Mouse (Mus musculus): ENCODE data around the gene Wsb2. TPM values are rescaled to one million over a fixed set of nuclear protein-coding genes. Genes with fewer than 3 reads are reported as not detected.
"Not testable (repeated sequence)": the region's sequence is repeated elsewhere in the genome, so short reads cannot be mapped to it uniquely, and the experiment has no call there.

The Wsb2 gene
- polyA plus RNA-seq, 2 experiments: 14.1 to 15.3 TPM

GRCm38 (mm10) chr5:117373418-117373817 lies 16.3 kb downstream of the Wsb2 start:
- no peak for TF ChIP-seq EP300 (IDR thresholded peaks at IDR 0.05; ENCODE audit: low read depth)
- no peak for TF ChIP-seq CTCF (IDR thresholded peaks at IDR 0.05; ENCODE audit: low read depth)
- Histone ChIP-seq H3K4me2 (ENCODE audit: low read depth) (no peak overlapping the region), H3K36me3 (replicated peaks; ENCODE audit: control insufficient read depth, insufficient read depth, low read depth) (no peaks in the 10 kb centered on the region; the same call in 1 of the 2 replicates), H3K4me1 (replicated peaks; ENCODE audit: control insufficient read depth in 2 of 2, insufficient read depth in 2 of 2, low read length in 1 of 2) (no peaks in the 10 kb centered on the region), H3K9me3 (ENCODE audit: control insufficient read depth, low read length) (no peaks in the 10 kb centered on the region), H3K27ac (no peak overlapping the region), H3K4me3 (ENCODE audit: insufficient read depth in 1 of 2, low read depth in 2 of 2, low read length in 2 of 2) (no peak overlapping the region), H3K27me3 (ENCODE audit: control insufficient read depth, insufficient read depth, low read length) (no peaks in the 10 kb centered on the region), H3K9ac (replicated peaks) (no peak overlapping the region)
- DNase-seq (ENCODE audit: low read depth in 3 of 3, low spot score in 3 of 3): no peak
- no peak for ATAC-seq (ENCODE audit: insufficient read depth)
- WGBS (ENCODE audit: insufficient replicate concordance): 77% methylated on average over 9 of the region's 9 CpGs

GRCm38 (mm10) chr5:117374372-117375049 lies 17.4 kb downstream of the Wsb2 start:
- H3K4me2 ChIP-seq (ENCODE audit: low read depth): no peak overlapping the region
- WGBS (ENCODE audit: insufficient replicate concordance): 70% methylated on average over 7 of the region's 7 CpGs
- TF ChIP-seq CTCF (IDR thresholded peaks at IDR 0.05; ENCODE audit: low read depth) (no peak), EP300 (IDR thresholded peaks at IDR 0.05; ENCODE audit: low read depth) (no peak)
- H3K27me3 ChIP-seq (ENCODE audit: control insufficient read depth, insufficient read depth, low read length): no peaks in the 10 kb centered on the region
- ATAC-seq (ENCODE audit: insufficient read depth) (no peak), DNase-seq (ENCODE audit: low read depth in 3 of 3, low spot score in 3 of 3) (no peak)
- no peak overlapping the region for H3K9ac ChIP-seq (replicated peaks)
- no peaks in the 10 kb centered on the region for H3K4me1 ChIP-seq (replicated peaks; ENCODE audit: control insufficient read depth in 2 of 2, insufficient read depth in 2 of 2, low read length in 1 of 2)
- H3K4me3 ChIP-seq (ENCODE audit: insufficient read depth in 1 of 2, low read depth in 2 of 2, low read length in 2 of 2): no peak overlapping the region
- peaks cover 9% of the 10 kb centered on the region for H3K36me3 ChIP-seq (replicated peaks; ENCODE audit: control insufficient read depth, insufficient read depth, low read depth)
- no peak overlapping the region for H3K27ac ChIP-seq
- no peaks in the 10 kb centered on the region for H3K9me3 ChIP-seq (ENCODE audit: control insufficient read depth, low read length)

GRCm38 (mm10) chr5:117376331-117376761 lies 19.2 kb downstream of the Wsb2 start:
- WGBS (ENCODE audit: insufficient replicate concordance): 81% methylated on average over 11 of the region's 11 CpGs
- ATAC-seq (ENCODE audit: insufficient read depth) (no peak), DNase-seq (ENCODE audit: low read depth in 3 of 3, low spot score in 3 of 3) (no peak)
- Histone ChIP-seq H3K27ac (no peak overlapping the region), H3K4me3 (ENCODE audit: insufficient read depth in 1 of 2, low read depth in 2 of 2, low read length in 2 of 2) (no peak overlapping the region), H3K27me3 (ENCODE audit: control insufficient read depth, insufficient read depth, low read length) (no peaks in the 10 kb centered on the region), H3K9me3 (ENCODE audit: control insufficient read depth, low read length) (no peaks in the 10 kb centered on the region), H3K4me1 (replicated peaks; ENCODE audit: control insufficient read depth in 2 of 2, insufficient read depth in 2 of 2, low read length in 1 of 2) (no peaks in the 10 kb centered on the region), H3K4me2 (ENCODE audit: low read depth) (no peak overlapping the region), H3K36me3 (replicated peaks; ENCODE audit: control insufficient read depth, insufficient read depth, low read depth) (peaks cover 20% of the 10 kb centered on the region), H3K9ac (replicated peaks) (no peak overlapping the region)
- TF ChIP-seq EP300 (IDR thresholded peaks at IDR 0.05; ENCODE audit: low read depth) (no peak), CTCF (IDR thresholded peaks at IDR 0.05; ENCODE audit: low read depth) (no peak)

- not testable (repeated sequence) for H3K4me1 ChIP-seq (replicated peaks; ENCODE audit: control insufficient read depth in 2 of 2, insufficient read depth in 2 of 2, low read length in 1 of 2); H3K9me3 ChIP-seq (ENCODE audit: control insufficient read depth, low read length); H3K9ac ChIP-seq (replicated peaks); H3K4me3 ChIP-seq (ENCODE audit: insufficient read depth in 1 of 2, low read depth in 2 of 2, low read length in 2 of 2); H3K4me2 ChIP-seq (ENCODE audit: low read depth); H3K27ac ChIP-seq; ATAC-seq (ENCODE audit: insufficient read depth); H3K27me3 ChIP-seq (ENCODE audit: control insufficient read depth, insufficient read depth, low read length); DNase-seq (ENCODE audit: low read depth in 3 of 3, low spot score in 3 of 3)
- H3K36me3 ChIP-seq (replicated peaks; ENCODE audit: control insufficient read depth, insufficient read depth, low read depth): peaks cover 24% of the 10 kb centered on the region
- 62% methylated on average over 14 of the region's 14 CpGs for WGBS (ENCODE audit: insufficient replicate concordance)
These were observed 20.6 kb downstream of the Wsb2 start for GRCm38 (mm10) chr5:117377731-117378130.

- no peaks in the 10 kb centered on the region for H3K27me3 ChIP-seq (ENCODE audit: control insufficient read depth, insufficient read depth, low read length)
- no peaks in the 10 kb centered on the region for H3K4me1 ChIP-seq (replicated peaks; ENCODE audit: control insufficient read depth in 2 of 2, insufficient read depth in 2 of 2, low read length in 1 of 2)
- H3K36me3 ChIP-seq (replicated peaks; ENCODE audit: control insufficient read depth, insufficient read depth, low read depth): peaks cover 26% of the 10 kb centered on the region
- H3K4me3 ChIP-seq (ENCODE audit: insufficient read depth in 1 of 2, low read depth in 2 of 2, low read length in 2 of 2): no peak overlapping the region
- no peak for ATAC-seq (ENCODE audit: insufficient read depth)
- H3K27ac ChIP-seq: no peak overlapping the region
- TF ChIP-seq CTCF (IDR thresholded peaks at IDR 0.05; ENCODE audit: low read depth) (no peak), EP300 (IDR thresholded peaks at IDR 0.05; ENCODE audit: low read depth) (no peak)
- H3K4me2 ChIP-seq (ENCODE audit: low read depth): no peak overlapping the region
- H3K9ac ChIP-seq (replicated peaks): no peak overlapping the region
- H3K9me3 ChIP-seq (ENCODE audit: control insufficient read depth, low read length): no peaks in the 10 kb centered on the region
- DNase-seq (ENCODE audit: low read depth in 3 of 3, low spot score in 3 of 3): no peak
- WGBS (ENCODE audit: insufficient replicate concordance): 73% methylated on average over 4 of the region's 4 CpGs
These were observed 23.1 kb downstream of the Wsb2 start for GRCm38 (mm10) chr5:117380199-117380598.
